Mouse (Mus musculus): ENCODE results near the gene Cenpp. TPM values are rescaled to one million over a fixed set of nuclear protein-coding genes. Genes with fewer than 3 reads are reported as not detected.

Cenpp gene
- polyA plus RNA-seq, 1 experiment from 2014 or later = 28.3 TPM

- no peaks in the 10 kb centered on the region for H3K9me3 ChIP-seq (ENCODE audit: control insufficient read depth, low read length)
- DNase-seq (ENCODE audit: low spot score) = no peak
- H3K4me2 ChIP-seq (ENCODE audit: low read length) = no peak overlapping the region
- H3K4me1 ChIP-seq (replicated peaks; ENCODE audit: control insufficient read depth, insufficient read depth, low read length) = peaks cover 7% of the 10 kb centered on the region
- 75% methylated on average over 8 of the region's 8 CpGs for WGBS
- no peaks in the 10 kb centered on the region for H3K36me3 ChIP-seq (ENCODE audit: control insufficient read depth, insufficient read depth, low read length)
- ATAC-seq (replicated peaks; ENCODE audit: low FRiP score, low TSS enrichment, low read depth) = no peak
- H3K27me3 ChIP-seq (replicated peaks; ENCODE audit: control insufficient read depth, insufficient read depth, low read length) = no peaks in the 10 kb centered on the region
- no peak overlapping the region for H3K27ac ChIP-seq (ENCODE audit: low read depth)
- no peak overlapping the region for H3K4me3 ChIP-seq (ENCODE audit: low read depth, low read length)
- no peak overlapping the region for H3K9ac ChIP-seq (ENCODE audit: low read length)
Measured at GRCm38 (mm10) chr13:49584307-49585005, 68.1 kb downstream of the Cenpp start.

GRCm38 (mm10) chr13:49583859-49584258 is 68.7 kb downstream of the Cenpp start:
- H3K27ac ChIP-seq (ENCODE audit: low read depth) = no peak overlapping the region
- no peak for ATAC-seq (replicated peaks; ENCODE audit: low FRiP score, low TSS enrichment, low read depth)

GRCm38 (mm10) chr13:49581541-49582530 is 70.7 kb downstream of the Cenpp start, which contains the start of gene Omd:
Omd (plus strand) TSS chr13:49582462.
- H3K4me1 ChIP-seq (replicated peaks; ENCODE audit: control insufficient read depth, insufficient read depth, low read length) = peaks cover 9% of the 10 kb centered on the region
- no peak within 1 kb of the TSS for H3K4me3 ChIP-seq (ENCODE audit: low read depth, low read length)
- H3K36me3 ChIP-seq (ENCODE audit: control insufficient read depth, insufficient read depth, low read length) = no peaks in the 10 kb centered on the region
- DNase-seq (ENCODE audit: low spot score) = no peak
- WGBS = 31% methylated on average over 8 of the region's 8 CpGs
- H3K27me3 ChIP-seq (replicated peaks; ENCODE audit: control insufficient read depth, insufficient read depth, low read length) = no peaks in the 10 kb centered on the region
- peak within 1 kb of the TSS; percentile 89 for H3K27ac ChIP-seq (ENCODE audit: low read depth)
- 0 out of 2 replicates have a peak, but pooled peaks have one; percentile 40 for ATAC-seq (replicated peaks; ENCODE audit: low FRiP score, low TSS enrichment, low read depth)
- H3K9me3 ChIP-seq (ENCODE audit: control insufficient read depth, low read length) = no peaks in the 10 kb centered on the region
- peak within 1 kb of the TSS; percentile 20; the same call in 1 of the 2 replicates for H3K4me2 ChIP-seq (ENCODE audit: low read length)
- 0 out of 2 replicates have a peak within 1 kb of the TSS, but pooled peaks have one; percentile 13 for H3K9ac ChIP-seq (ENCODE audit: low read length)

More at GRCm38 (mm10) chr13:49583859-49584258, 68.7 kb downstream of the Cenpp start:
- Histone ChIP-seq H3K9me3 (ENCODE audit: control insufficient read depth, low read length) (no peaks in the 10 kb centered on the region), H3K27me3 (replicated peaks; ENCODE audit: control insufficient read depth, insufficient read depth, low read length) (no peaks in the 10 kb centered on the region), H3K9ac (ENCODE audit: low read length) (no peak overlapping the region), H3K36me3 (ENCODE audit: control insufficient read depth, insufficient read depth, low read length) (no peaks in the 10 kb centered on the region), H3K4me2 (ENCODE audit: low read length) (no peak overlapping the region), H3K4me1 (replicated peaks; ENCODE audit: control insufficient read depth, insufficient read depth, low read length) (peaks cover 7% of the 10 kb centered on the region), H3K4me3 (ENCODE audit: low read depth, low read length) (no peak overlapping the region)
- no peak for DNase-seq (ENCODE audit: low spot score)

- H3K36me3 ChIP-seq (ENCODE audit: control insufficient read depth, insufficient read depth, low read length) = no peaks in the 10 kb centered on the region
- no peaks in the 10 kb centered on the region for H3K27me3 ChIP-seq (replicated peaks; ENCODE audit: control insufficient read depth, insufficient read depth, low read length)
- H3K4me2 ChIP-seq (ENCODE audit: low read length) = no peak overlapping the region
- no peak overlapping the region for H3K27ac ChIP-seq (ENCODE audit: low read depth)
- H3K4me1 ChIP-seq (replicated peaks; ENCODE audit: control insufficient read depth, insufficient read depth, low read length) = no peaks in the 10 kb centered on the region; the same call in 1 of the 2 replicates
- H3K4me3 ChIP-seq (ENCODE audit: low read depth, low read length) = no peak overlapping the region
- ATAC-seq (replicated peaks; ENCODE audit: low FRiP score, low TSS enrichment, low read depth) (no peak), DNase-seq (ENCODE audit: low spot score) (no peak)
- 90% methylated on average over 2 of the region's 2 CpGs for WGBS
- H3K9ac ChIP-seq (ENCODE audit: low read length) = no peak overlapping the region
- no peaks in the 10 kb centered on the region for H3K9me3 ChIP-seq (ENCODE audit: control insufficient read depth, low read length)
Measured at GRCm38 (mm10) chr13:49571418-49571817, 81.2 kb downstream of the Cenpp start.

- Histone ChIP-seq H3K36me3 (ENCODE audit: control insufficient read depth, insufficient read depth, low read length) (no peaks in the 10 kb centered on the region), H3K4me3 (ENCODE audit: low read depth, low read length) (no peak overlapping the region), H3K9ac (ENCODE audit: low read length) (no peak overlapping the region), H3K27me3 (replicated peaks; ENCODE audit: control insufficient read depth, insufficient read depth, low read length) (no peaks in the 10 kb centered on the region), H3K27ac (ENCODE audit: low read depth) (no peak overlapping the region), H3K9me3 (ENCODE audit: control insufficient read depth, low read length) (no peaks in the 10 kb centered on the region), H3K4me1 (replicated peaks; ENCODE audit: control insufficient read depth, insufficient read depth, low read length) (no peaks in the 10 kb centered on the region; the same call in 1 of the 2 replicates), H3K4me2 (ENCODE audit: low read length) (no peak overlapping the region)
- no peak for DNase-seq (ENCODE audit: low spot score)
- ATAC-seq (replicated peaks; ENCODE audit: low FRiP score, low TSS enrichment, low read depth) = no peak
- WGBS = 68% methylated on average over 3 of the region's 3 CpGs
Measured at GRCm38 (mm10) chr13:49570371-49570770, 82.2 kb downstream of the Cenpp start.

- Histone ChIP-seq H3K4me2 (ENCODE audit: low read length) (no peak overlapping the region), H3K36me3 (ENCODE audit: control insufficient read depth, insufficient read depth, low read length) (no peaks in the 10 kb centered on the region), H3K9me3 (ENCODE audit: control insufficient read depth, low read length) (no peaks in the 10 kb centered on the region), H3K4me1 (replicated peaks; ENCODE audit: control insufficient read depth, insufficient read depth, low read length) (no peaks in the 10 kb centered on the region), H3K4me3 (ENCODE audit: low read depth, low read length) (no peak overlapping the region), H3K9ac (ENCODE audit: low read length) (no peak overlapping the region), H3K27ac (ENCODE audit: low read depth) (no peak overlapping the region), H3K27me3 (replicated peaks; ENCODE audit: control insufficient read depth, insufficient read depth, low read length) (no peaks in the 10 kb centered on the region)
- ATAC-seq (replicated peaks; ENCODE audit: low FRiP score, low TSS enrichment, low read depth) (no peak), DNase-seq (ENCODE audit: low spot score) (no peak)
- WGBS = 91% methylated on average over 1 of the region's 1 CpGs
Measured at GRCm38 (mm10) chr13:49564347-49564746, 88.2 kb downstream of the Cenpp start.

GRCm38 (mm10) chr13:49560886-49561285 is 91.7 kb downstream of the Cenpp start:
- Histone ChIP-seq H3K4me3 (ENCODE audit: low read depth, low read length) (no peak overlapping the region), H3K9me3 (ENCODE audit: control insufficient read depth, low read length) (no peaks in the 10 kb centered on the region), H3K27ac (ENCODE audit: low read depth) (no peak overlapping the region), H3K4me1 (replicated peaks; ENCODE audit: control insufficient read depth, insufficient read depth, low read length) (no peaks in the 10 kb centered on the region), H3K27me3 (replicated peaks; ENCODE audit: control insufficient read depth, insufficient read depth, low read length) (no peaks in the 10 kb centered on the region), H3K4me2 (ENCODE audit: low read length) (no peak overlapping the region), H3K9ac (ENCODE audit: low read length) (no peak overlapping the region), H3K36me3 (ENCODE audit: control insufficient read depth, insufficient read depth, low read length) (no peaks in the 10 kb centered on the region)
- ATAC-seq (replicated peaks; ENCODE audit: low FRiP score, low TSS enrichment, low read depth) (no peak), DNase-seq (ENCODE audit: low spot score) (no peak)
- 72% methylated on average over 2 of the region's 2 CpGs for WGBS

GRCm38 (mm10) chr13:49559185-49559584 is 93.4 kb downstream of the Cenpp start:
- H3K4me1 ChIP-seq (replicated peaks; ENCODE audit: control insufficient read depth, insufficient read depth, low read length) = no peaks in the 10 kb centered on the region
- H3K9ac ChIP-seq (ENCODE audit: low read length) = no peak overlapping the region
- H3K27me3 ChIP-seq (replicated peaks; ENCODE audit: control insufficient read depth, insufficient read depth, low read length) = no peaks in the 10 kb centered on the region
- WGBS = 42% methylated on average over 2 of the region's 2 CpGs
- H3K9me3 ChIP-seq (ENCODE audit: control insufficient read depth, low read length) = no peaks in the 10 kb centered on the region
- H3K4me3 ChIP-seq (ENCODE audit: low read depth, low read length) = no peak overlapping the region
- DNase-seq (ENCODE audit: low spot score) = no peak
- H3K4me2 ChIP-seq (ENCODE audit: low read length) = no peak overlapping the region
- H3K36me3 ChIP-seq (ENCODE audit: control insufficient read depth, insufficient read depth, low read length) = no peaks in the 10 kb centered on the region
- H3K27ac ChIP-seq (ENCODE audit: low read depth) = no peak overlapping the region
- no peak for ATAC-seq (replicated peaks; ENCODE audit: low FRiP score, low TSS enrichment, low read depth)

Data from intestine, embryonic 14.5 days (tissue).